Mouse (Mus musculus): ENCODE results near the gene Vti1a.

Vti1a gene

GRCm38 (mm10) chr19:55316109-55316714, at the start of gene Vti1a:
Gene Vti1a, plus strand, starts transcription at chr19:55316295.
- peak; percentile 96 for DNase-seq (ENCODE audit: low read depth, low spot score)

- DNase-seq (ENCODE audit: low read depth, low spot score): no peak
Measured at GRCm38 (mm10) chr19:55266786-55267185, 49.3 kb upstream of the Vti1a start.

- DNase-seq (ENCODE audit: low read depth, low spot score): no peak
Measured at GRCm38 (mm10) chr19:55268150-55268549, 47.9 kb upstream of the Vti1a start.

- no peak for DNase-seq (ENCODE audit: low read depth, low spot score)
Measured at GRCm38 (mm10) chr19:55269051-55269450, 47.0 kb upstream of the Vti1a start.

GRCm38 (mm10) chr19:55271448-55271847, 44.6 kb upstream of the Vti1a start:
- no peak for DNase-seq (ENCODE audit: low read depth, low spot score)

GRCm38 (mm10) chr19:55273340-55273739, 42.8 kb upstream of the Vti1a start:
- no peak for DNase-seq (ENCODE audit: low read depth, low spot score)

- no peak for DNase-seq (ENCODE audit: low read depth, low spot score)
Measured at GRCm38 (mm10) chr19:55276100-55276499, 40.0 kb upstream of the Vti1a start.

GRCm38 (mm10) chr19:55276770-55277169, 39.3 kb upstream of the Vti1a start:
- no peak for DNase-seq (ENCODE audit: low read depth, low spot score)

GRCm38 (mm10) chr19:55284093-55284492, 32.0 kb upstream of the Vti1a start:
- no peak for DNase-seq (ENCODE audit: low read depth, low spot score)

- DNase-seq (ENCODE audit: low read depth, low spot score): no peak
Measured at GRCm38 (mm10) chr19:55286034-55286433, 30.1 kb upstream of the Vti1a start.

- DNase-seq (ENCODE audit: low read depth, low spot score): no peak
Measured at GRCm38 (mm10) chr19:55288974-55289373, 27.1 kb upstream of the Vti1a start.

GRCm38 (mm10) chr19:55290621-55291270, 25.3 kb upstream of the Vti1a start:
- DNase-seq (ENCODE audit: low read depth, low spot score): no peak

- DNase-seq (ENCODE audit: low read depth, low spot score): no peak
Measured at GRCm38 (mm10) chr19:55292210-55292850, 23.8 kb upstream of the Vti1a start.

GRCm38 (mm10) chr19:55293175-55293574, 22.9 kb upstream of the Vti1a start:
- DNase-seq (ENCODE audit: low read depth, low spot score): no peak

GRCm38 (mm10) chr19:55295075-55295474, 21.0 kb upstream of the Vti1a start:
- no peak for DNase-seq (ENCODE audit: low read depth, low spot score)

GRCm38 (mm10) chr19:55295556-55295955, 20.5 kb upstream of the Vti1a start:
- no peak for DNase-seq (ENCODE audit: low read depth, low spot score)

- no peak for DNase-seq (ENCODE audit: low read depth, low spot score)
Measured at GRCm38 (mm10) chr19:55296301-55296700, 19.8 kb upstream of the Vti1a start.

GRCm38 (mm10) chr19:55297489-55297888, 18.6 kb upstream of the Vti1a start:
- no peak for DNase-seq (ENCODE audit: low read depth, low spot score)

GRCm38 (mm10) chr19:55297961-55298360, 18.1 kb upstream of the Vti1a start:
- DNase-seq (ENCODE audit: low read depth, low spot score): no peak

GRCm38 (mm10) chr19:55299378-55299777, 16.7 kb upstream of the Vti1a start:
- DNase-seq (ENCODE audit: low read depth, low spot score): no peak

- DNase-seq (ENCODE audit: low read depth, low spot score): no peak
Measured at GRCm38 (mm10) chr19:55300525-55300924, 15.6 kb upstream of the Vti1a start.

GRCm38 (mm10) chr19:55305024-55305423, 11.1 kb upstream of the Vti1a start:
- DNase-seq (ENCODE audit: low read depth, low spot score): peak; percentile 8

- DNase-seq (ENCODE audit: low read depth, low spot score): no peak
Measured at GRCm38 (mm10) chr19:55311874-55312273, 4.2 kb upstream of the Vti1a start.
